Mouse (Mus musculus) kidney, embryonic 15.5 days (tissue): ENCODE data around the gene Ntm. TPM values are rescaled to one million over a fixed set of nuclear protein-coding genes. Genes with fewer than 3 reads are reported as not detected.

Source experiments
- ATAC-seq: fragments of 200-750 bp; cut with Nextera tagmentation; replicated peaks from 2 replicates; pipeline ENCODE4 v1.8.0; 2017; ENCODE audit warnings: moderate TSS enrichment; ENCODE audit not compliant: low FRiP score
- H3K27ac ChIP-seq: fragments of 300-500 bp; sonication (generic); 2 replicates; pipeline ENCODE4 v1.5.1; 2015; ENCODE audit warnings: mild to moderate bottlenecking, inconsistent platforms
- H3K27me3 ChIP-seq: fragments of 300-500 bp; sonication (generic); 2 replicates; pipeline ENCODE4 v1.6.1; 2015; ENCODE audit warnings: inconsistent platforms
- H3K36me3 ChIP-seq: fragments of 300-500 bp; sonication (generic); 2 replicates; pipeline ENCODE4 v1.6.1; 2015; ENCODE audit warnings: inconsistent platforms
- H3K4me1 ChIP-seq: fragments of 300-500 bp; sonication (generic); 2 replicates; pipeline ENCODE4 v1.6.1; 2015; ENCODE audit warnings: inconsistent platforms
- H3K4me2 ChIP-seq: fragments of 300-500 bp; sonication (generic); 2 replicates; pipeline ENCODE4 v1.6.1; 2015; ENCODE audit warnings: moderate library complexity, mild to moderate bottlenecking, inconsistent platforms
- H3K4me3 ChIP-seq: fragments of 300-500 bp; sonication (generic); replicated peaks from 2 replicates; pipeline ENCODE4 v1.5.1; 2015; ENCODE audit warnings: mild to moderate bottlenecking, inconsistent platforms
- H3K9ac ChIP-seq: fragments of 300-500 bp; sonication (generic); 2 replicates; pipeline ENCODE4 v1.6.1; 2015; ENCODE audit warnings: mild to moderate bottlenecking, inconsistent platforms
- H3K9me3 ChIP-seq: fragments of 300-500 bp; sonication (generic); replicated peaks from 2 replicates; pipeline ENCODE4 v1.6.1; 2016; ENCODE audit warnings: inconsistent platforms
- WGBS: fragments of 180-500 bp; shearing (Covaris S2); methylation state at CpG from one replicate; pipeline ENCODE4 v1.1.7; 2015; ENCODE audit warnings: mixed read lengths; 5-methylcytosine and 5-hydroxymethylcytosine counted together
- polyA plus RNA-seq: library from polyadenylated mRNA; unstranded; fragments of >200 nt; fragmentation: Nextera tagmentation; extraction: Ambion mirVana; gene quantifications from 2 replicates; pipeline ENCODE4 v1.2.1, GENCODE M21; 2015

Gene Ntm
- polyA plus RNA-seq, 1 experiment from 2014 or later = 45.5 TPM

- WGBS = 92% methylated on average over 1 of the region's 1 CpGs
- Histone ChIP-seq H3K36me3 (no peaks in the 10 kb centered on the region), H3K4me2 (no peak overlapping the region), H3K27ac (no peak overlapping the region), H3K9ac (no peak overlapping the region), H3K27me3 (peaks cover 12% of the 10 kb centered on the region; the same call in 1 of the 2 replicates), H3K9me3 (no peaks in the 10 kb centered on the region), H3K4me3 (no peak overlapping the region), H3K4me1 (peaks cover 9% of the 10 kb centered on the region)
- ATAC-seq = no peak
Observed at GRCm38 (mm10) chr9:29406046-29406445, 556.9 kb downstream of the Ntm start.

- Histone ChIP-seq H3K4me3 (no peak overlapping the region), H3K9ac (no peak overlapping the region), H3K9me3 (no peaks in the 10 kb centered on the region), H3K4me2 (no peak overlapping the region), H3K4me1 (peaks cover 18% of the 10 kb centered on the region), H3K27me3 (no peaks in the 10 kb centered on the region), H3K36me3 (no peaks in the 10 kb centered on the region), H3K27ac (no peak overlapping the region; the same call in 1 of the 2 replicates)
- ATAC-seq = 0 out of 2 replicates have a peak, but pooled peaks have one; percentile 40
- WGBS = 30% methylated on average over 8 of the region's 8 CpGs
Observed at GRCm38 (mm10) chr9:29400151-29400550, 562.8 kb downstream of the Ntm start.

DNA sequence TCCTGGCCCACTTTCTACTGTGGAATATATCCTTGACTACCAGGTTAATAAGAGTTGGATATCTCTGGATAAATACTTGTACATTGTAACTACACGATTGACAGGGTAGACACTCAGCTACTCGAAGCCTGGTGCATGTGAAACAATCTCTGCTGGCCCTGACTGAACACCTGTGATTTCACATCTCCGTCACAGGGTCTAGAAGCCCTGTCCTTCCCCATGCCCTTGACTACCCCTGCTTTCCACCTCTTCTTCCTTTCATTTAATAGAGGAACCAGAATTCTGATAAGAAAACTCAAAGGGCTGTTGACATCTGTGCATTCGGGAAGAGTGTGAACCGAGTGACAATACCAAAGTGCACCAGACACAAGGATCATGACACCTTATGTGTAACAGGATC lies 566.8 kb downstream of the Ntm start:
- Histone ChIP-seq H3K36me3 (no peaks in the 10 kb centered on the region), H3K9me3 (no peaks in the 10 kb centered on the region), H3K4me2 (no peak overlapping the region), H3K4me1 (peaks cover 15% of the 10 kb centered on the region), H3K9ac (no peak overlapping the region), H3K4me3 (no peak overlapping the region), H3K27me3 (no peaks in the 10 kb centered on the region), H3K27ac (no peak overlapping the region)
- no peak for ATAC-seq
- 85% methylated on average over 5 of the region's 5 CpGs for WGBS

GRCm38 (mm10) chr9:29393136-29393535 lies 569.8 kb downstream of the Ntm start:
- 94% methylated on average over 4 of the region's 4 CpGs for WGBS
- H3K9me3 ChIP-seq = no peaks in the 10 kb centered on the region
- H3K4me2 ChIP-seq = no peak overlapping the region
- no peaks in the 10 kb centered on the region for H3K36me3 ChIP-seq
- no peak overlapping the region for H3K4me3 ChIP-seq
- no peak for ATAC-seq
- H3K27me3 ChIP-seq = no peaks in the 10 kb centered on the region
- H3K4me1 ChIP-seq = no peaks in the 10 kb centered on the region
- H3K9ac ChIP-seq = no peak overlapping the region
- H3K27ac ChIP-seq = no peak overlapping the region

DNA sequence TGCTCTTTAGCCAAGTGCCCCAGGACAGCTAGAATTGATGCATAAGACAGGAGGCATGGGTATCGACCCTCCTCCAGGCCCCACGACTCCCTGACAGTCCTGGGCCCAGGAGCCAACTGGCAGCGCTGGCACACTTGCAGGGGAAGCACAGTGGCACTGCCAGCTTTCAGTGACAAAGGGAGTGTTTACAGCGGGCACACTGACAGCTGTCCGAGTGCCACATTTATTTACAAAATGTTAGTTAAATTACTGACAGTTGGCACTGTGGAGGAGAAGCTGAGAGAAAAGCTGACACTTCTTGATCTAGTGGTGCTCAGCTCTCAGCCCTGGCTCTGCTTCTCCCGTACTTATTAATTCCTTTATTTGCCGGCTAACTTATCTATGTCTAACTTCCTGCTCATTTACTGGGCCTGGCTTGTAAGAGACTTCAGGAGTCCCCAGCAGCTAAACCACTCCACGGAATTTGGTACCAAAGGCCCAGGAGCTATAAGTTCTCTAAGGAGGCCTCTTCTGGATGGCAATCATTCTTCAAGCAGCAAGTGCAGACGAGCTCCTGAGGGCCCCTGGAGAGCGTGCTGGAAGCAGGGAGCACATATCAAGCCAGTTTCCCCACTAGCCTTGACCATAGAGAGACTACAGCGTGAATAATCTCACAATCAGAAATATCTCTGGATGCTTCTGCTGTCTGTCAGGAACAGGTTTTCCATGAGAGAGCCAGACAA lies 572.0 kb downstream of the Ntm start:
- WGBS = 80% methylated on average over 11 of the region's 11 CpGs
- no peak for ATAC-seq
- H3K27ac ChIP-seq = no peak overlapping the region

GRCm38 (mm10) chr9:29389224-29389623 lies 573.7 kb downstream of the Ntm start:
- H3K36me3 ChIP-seq = no peaks in the 10 kb centered on the region
- 85% methylated on average over 7 of the region's 7 CpGs for WGBS
- no peaks in the 10 kb centered on the region for H3K9me3 ChIP-seq
- H3K9ac ChIP-seq = no peak overlapping the region
- no peak overlapping the region for H3K27ac ChIP-seq
- no peak for ATAC-seq
- no peak overlapping the region for H3K4me3 ChIP-seq
- no peaks in the 10 kb centered on the region for H3K27me3 ChIP-seq
- H3K4me1 ChIP-seq = no peaks in the 10 kb centered on the region
- H3K4me2 ChIP-seq = no peak overlapping the region

More for the DNA sequence above, 572.0 kb downstream of the Ntm start:
- Histone ChIP-seq H3K9ac (no peak overlapping the region), H3K36me3 (no peaks in the 10 kb centered on the region), H3K4me1 (no peaks in the 10 kb centered on the region), H3K4me2 (no peak overlapping the region), H3K9me3 (no peaks in the 10 kb centered on the region), H3K4me3 (no peak overlapping the region), H3K27me3 (no peaks in the 10 kb centered on the region)

GRCm38 (mm10) chr9:29387136-29387535 lies 575.8 kb downstream of the Ntm start:
- WGBS = 73% methylated on average over 4 of the region's 4 CpGs
- H3K27me3 ChIP-seq = no peaks in the 10 kb centered on the region
- no peak for ATAC-seq
- no peaks in the 10 kb centered on the region for H3K36me3 ChIP-seq
- H3K4me2 ChIP-seq = no peak overlapping the region
- H3K9me3 ChIP-seq = no peaks in the 10 kb centered on the region
- no peak overlapping the region for H3K4me3 ChIP-seq
- H3K9ac ChIP-seq = no peak overlapping the region
- H3K4me1 ChIP-seq = no peaks in the 10 kb centered on the region
- H3K27ac ChIP-seq = no peak overlapping the region

- Histone ChIP-seq H3K4me2 (no peak overlapping the region), H3K27ac (no peak overlapping the region), H3K27me3 (no peaks in the 10 kb centered on the region), H3K36me3 (no peaks in the 10 kb centered on the region), H3K4me1 (no peaks in the 10 kb centered on the region), H3K4me3 (no peak overlapping the region), H3K9ac (no peak overlapping the region), H3K9me3 (no peaks in the 10 kb centered on the region)
- WGBS = 82% methylated on average over 12 of the region's 12 CpGs
- ATAC-seq = no peak
Observed at GRCm38 (mm10) chr9:29377172-29378002, 585.6 kb downstream of the Ntm start.

- Histone ChIP-seq H3K4me1 (peaks cover 4% of the 10 kb centered on the region; the same call in 1 of the 2 replicates), H3K27me3 (no peaks in the 10 kb centered on the region), H3K36me3 (no peaks in the 10 kb centered on the region), H3K27ac (no peak overlapping the region), H3K9me3 (no peaks in the 10 kb centered on the region), H3K4me2 (no peak overlapping the region), H3K4me3 (no peak overlapping the region), H3K9ac (no peak overlapping the region)
- WGBS = 89% methylated on average over 3 of the region's 3 CpGs
- no peak for ATAC-seq
Observed at GRCm38 (mm10) chr9:29371341-29371740, 591.6 kb downstream of the Ntm start.

DNA sequence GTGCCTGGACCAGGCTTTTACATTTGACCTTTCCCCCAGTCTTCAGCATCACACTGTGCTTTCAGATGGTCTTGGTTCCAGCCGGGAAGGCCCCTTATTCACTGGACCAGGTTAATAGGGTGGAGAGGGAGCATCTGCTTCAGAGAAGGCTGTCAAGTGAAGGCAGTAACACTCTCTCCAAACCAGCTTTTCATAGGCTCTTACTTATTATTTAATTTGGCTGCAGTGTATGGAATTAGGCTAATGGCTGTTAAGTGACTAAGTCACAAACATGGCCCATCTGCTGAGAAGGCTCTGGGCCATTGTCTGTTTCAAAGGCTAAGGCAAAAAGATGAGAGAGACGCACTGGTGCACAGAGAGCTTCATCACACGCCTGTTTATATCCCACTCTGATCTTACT lies 593.3 kb downstream of the Ntm start:
- H3K4me2 ChIP-seq = no peak overlapping the region
- no peaks in the 10 kb centered on the region for H3K27me3 ChIP-seq
- no peak overlapping the region for H3K4me3 ChIP-seq
- no peaks in the 10 kb centered on the region for H3K36me3 ChIP-seq
- H3K4me1 ChIP-seq = peaks cover 4% of the 10 kb centered on the region; the same call in 1 of the 2 replicates
- WGBS = 79% methylated on average over 3 of the region's 3 CpGs
- ATAC-seq = no peak
- H3K9ac ChIP-seq = no peak overlapping the region
- no peaks in the 10 kb centered on the region for H3K9me3 ChIP-seq
- H3K27ac ChIP-seq = no peak overlapping the region

- WGBS = 73% methylated on average over 3 of the region's 3 CpGs
- Histone ChIP-seq H3K4me3 (no peak overlapping the region), H3K36me3 (no peaks in the 10 kb centered on the region), H3K4me1 (peaks cover 4% of the 10 kb centered on the region; the same call in 1 of the 2 replicates), H3K27ac (no peak overlapping the region), H3K27me3 (no peaks in the 10 kb centered on the region), H3K9me3 (no peaks in the 10 kb centered on the region), H3K9ac (no peak overlapping the region), H3K4me2 (no peak overlapping the region)
- ATAC-seq = no peak
Observed at GRCm38 (mm10) chr9:29368291-29368690, 594.6 kb downstream of the Ntm start.

DNA sequence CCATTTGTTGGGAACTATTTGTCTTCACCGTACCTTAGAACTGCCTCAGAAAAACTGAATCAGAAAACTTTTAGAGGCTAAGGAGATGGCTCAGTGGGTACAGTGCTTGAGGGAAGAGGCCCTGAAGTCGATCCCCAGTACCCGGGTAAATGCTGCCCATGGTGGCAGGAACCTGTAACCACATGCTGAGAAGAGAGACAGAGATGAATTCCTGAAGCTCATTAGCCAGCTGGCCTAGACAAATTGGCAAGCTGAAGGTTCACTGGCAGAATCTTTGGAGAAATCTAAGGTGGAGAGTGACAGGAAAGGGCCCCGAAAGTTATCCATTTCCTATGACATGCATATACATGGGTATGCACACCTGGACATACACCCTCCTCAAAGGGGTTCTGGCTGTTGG lies 605.1 kb downstream of the Ntm start:
- Histone ChIP-seq H3K27me3 (no peaks in the 10 kb centered on the region), H3K4me3 (no peak overlapping the region), H3K4me2 (no peak overlapping the region), H3K4me1 (peaks cover 2% of the 10 kb centered on the region; the same call in 1 of the 2 replicates), H3K9me3 (no peaks in the 10 kb centered on the region), H3K9ac (no peak overlapping the region), H3K27ac (no peak overlapping the region), H3K36me3 (no peaks in the 10 kb centered on the region)
- no peak for ATAC-seq
- WGBS = 80% methylated on average over 4 of the region's 4 CpGs
